Mouse (Mus musculus) limb, embryonic 14.5 days (tissue): ENCODE results near the gene Ascc1. TPM values are rescaled to one million over a fixed set of nuclear protein-coding genes. Genes with fewer than 3 reads are reported as not detected.

Experiments
- ATAC-seq: fragments of 200-750 bp; cut with Nextera tagmentation; 2 replicates; pipeline ENCODE4 v1.8.0; 2017; ENCODE audit warnings: low read depth, moderate number of reproducible peaks, moderate TSS enrichment; ENCODE audit not compliant: low FRiP score
- DNase-seq: peaks from one replicate; pipeline ENCODE4 v3.0.0-alpha.2; 2015; ENCODE audit warnings: low spot score
- H3K27ac ChIP-seq: fragments of 300-500 bp; sonication (generic); replicated peaks from 2 replicates; pipeline ENCODE4 v1.5.1; 2014; ENCODE audit warnings: low read depth, mild to moderate bottlenecking, low read length, moderate library complexity, mixed read lengths
- H3K27me3 ChIP-seq: fragments of 300-500 bp; sonication (generic); 2 replicates; pipeline ENCODE4 v1.6.1; 2014; ENCODE audit warnings: low read length, mixed read lengths; ENCODE audit not compliant: control insufficient read depth, insufficient read depth
- H3K36me3 ChIP-seq: fragments of 300-500 bp; sonication (generic); 2 replicates; pipeline ENCODE4 v1.6.1; 2014; ENCODE audit warnings: mild to moderate bottlenecking, low read length, moderate library complexity, mixed read lengths; ENCODE audit not compliant: control insufficient read depth, insufficient read depth
- H3K4me1 ChIP-seq: fragments of 300-500 bp; sonication (generic); 2 replicates; pipeline ENCODE4 v1.6.1; 2014; ENCODE audit warnings: antibody characterized with exemption, low read length, mixed read lengths; ENCODE audit not compliant: control insufficient read depth, insufficient read depth
- H3K4me2 ChIP-seq: fragments of 300-500 bp; sonication (generic); replicated peaks from 2 replicates; pipeline ENCODE4 v1.6.1; 2014; ENCODE audit warnings: low read depth, mild to moderate bottlenecking, low read length, moderate library complexity; ENCODE audit not compliant: severe bottlenecking
- H3K4me3 ChIP-seq: fragments of 300-500 bp; sonication (generic); replicated peaks from 2 replicates; pipeline ENCODE4 v1.5.1; 2014; ENCODE audit warnings: low read length
- H3K9ac ChIP-seq: fragments of 300-500 bp; sonication (generic); 2 replicates; pipeline ENCODE4 v1.6.1; 2014; ENCODE audit warnings: mild to moderate bottlenecking, low read depth, low read length, moderate library complexity; ENCODE audit not compliant: severe bottlenecking
- H3K9me3 ChIP-seq: fragments of 300-500 bp; sonication (generic); 2 replicates; pipeline ENCODE4 v1.6.1; 2016; ENCODE audit warnings: low read length; ENCODE audit not compliant: control insufficient read depth
- POLR2A ChIP-seq: fragments of 200-500 bp; IDR thresholded peaks from 2 replicates; pipeline ENCODE4 v1.8.0; 2012; ENCODE audit warnings: inconsistent platforms, mild to moderate bottlenecking, moderate library complexity, borderline replicate concordance; ENCODE audit not compliant: insufficient read depth, insufficient read length; ENCODE audit errors: extremely low read depth
- WGBS: fragments of 180-500 bp; shearing (Covaris S2); extraction: QIAGEN DNeasy Blood & Tissue Kit; methylation state at CpG from one replicate; pipeline ENCODE4 v1.1.7; 2014; 5-methylcytosine and 5-hydroxymethylcytosine counted together
- polyA plus RNA-seq, 2 experiments: library from polyadenylated mRNA; depleted of rRNA in 1 of 2; stranded (reverse) in 1 of 2; unstranded in 1 of 2; fragments of >200 nt; fragmentation: Nextera tagmentation in 1 of 2; extraction: Ambion mirVana in 1 of 2; gene quantifications; 2 replicates each; pipeline versions ENCODE4 v1.2.1 to v1.2.3; 2012 to 2014

Gene Ascc1
- polyA plus RNA-seq, 2 experiments: 32.9 to 41.2 TPM

DNA sequence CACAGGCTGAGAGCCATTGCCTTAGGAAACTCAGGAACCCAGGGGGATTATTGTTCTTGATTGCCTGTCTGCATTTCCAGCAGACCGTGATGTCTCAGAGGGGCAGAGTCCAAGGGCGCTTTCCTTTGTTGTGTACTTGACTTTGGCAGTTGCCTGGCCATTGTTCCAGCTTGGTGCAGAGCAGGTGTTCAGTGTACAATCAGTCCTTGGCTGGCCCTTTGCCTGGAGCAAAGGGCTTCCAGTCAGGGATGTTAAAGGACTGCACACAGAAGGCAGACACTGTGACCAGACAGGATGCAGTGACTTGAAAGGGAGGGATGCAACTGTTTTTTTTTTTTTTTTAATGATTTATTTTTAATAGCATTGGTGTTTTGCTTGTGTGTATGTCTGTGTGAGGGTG lies 30.1 kb upstream of the Ascc1 start:
- no peaks in the 10 kb centered on the region for H3K27me3 ChIP-seq
- no peaks in the 10 kb centered on the region for H3K9me3 ChIP-seq
- no peak overlapping the region for H3K27ac ChIP-seq
- no peak for TF ChIP-seq POLR2A
- H3K4me2 ChIP-seq: no peak overlapping the region
- DNase-seq (no peak), ATAC-seq (no peak)
- no peak overlapping the region for H3K9ac ChIP-seq
- peaks cover 36% of the 10 kb centered on the region for H3K4me1 ChIP-seq
- WGBS: 80% methylated on average over 2 of the region's 2 CpGs
- H3K36me3 ChIP-seq: no peaks in the 10 kb centered on the region
- no peak overlapping the region for H3K4me3 ChIP-seq

GRCm38 (mm10) chr10:59972999-59973398 lies 29.6 kb upstream of the Ascc1 start:
- Histone ChIP-seq H3K4me2 (no peak overlapping the region), H3K9me3 (no peaks in the 10 kb centered on the region), H3K27me3 (no peaks in the 10 kb centered on the region), H3K36me3 (no peaks in the 10 kb centered on the region), H3K4me3 (no peak overlapping the region), H3K9ac (no peak overlapping the region), H3K27ac (no peak overlapping the region), H3K4me1 (peaks cover 39% of the 10 kb centered on the region)
- WGBS: 75% methylated on average over 6 of the region's 6 CpGs
- no peak for ATAC-seq
- TF ChIP-seq POLR2A: no peak
- DNase-seq: no peak

DNA sequence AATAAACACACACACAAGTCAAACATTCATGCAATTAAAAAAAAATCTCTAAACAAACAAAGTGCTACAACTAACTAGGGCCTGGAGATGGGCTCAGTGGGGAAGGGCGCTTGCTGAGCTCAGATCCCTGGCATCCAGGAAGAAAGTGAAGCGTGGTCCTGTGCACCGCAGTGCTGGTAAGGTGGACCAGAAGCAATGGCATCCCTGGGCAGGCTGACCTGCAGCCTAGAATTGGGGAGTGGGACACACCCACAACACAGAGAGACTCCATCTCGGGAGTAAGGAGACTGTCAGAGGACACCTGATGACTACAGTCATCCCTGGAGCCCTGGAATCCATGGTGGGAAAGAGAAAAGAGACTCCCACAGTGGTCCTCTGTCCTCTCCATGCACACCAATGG lies 29.2 kb upstream of the Ascc1 start:
- no peak for DNase-seq
- no peak for TF ChIP-seq POLR2A
- H3K4me1 ChIP-seq: peaks cover 43% of the 10 kb centered on the region
- H3K27me3 ChIP-seq: no peaks in the 10 kb centered on the region
- no peak overlapping the region for H3K9ac ChIP-seq
- no peaks in the 10 kb centered on the region for H3K9me3 ChIP-seq
- H3K36me3 ChIP-seq: no peaks in the 10 kb centered on the region
- WGBS: 81% methylated on average over 4 of the region's 4 CpGs
- no peak for ATAC-seq
- H3K27ac ChIP-seq: 0 out of 2 replicates have a peak overlapping the region, but pooled peaks have one; percentile 83
- H3K4me2 ChIP-seq: no peak overlapping the region
- no peak overlapping the region for H3K4me3 ChIP-seq

DNA sequence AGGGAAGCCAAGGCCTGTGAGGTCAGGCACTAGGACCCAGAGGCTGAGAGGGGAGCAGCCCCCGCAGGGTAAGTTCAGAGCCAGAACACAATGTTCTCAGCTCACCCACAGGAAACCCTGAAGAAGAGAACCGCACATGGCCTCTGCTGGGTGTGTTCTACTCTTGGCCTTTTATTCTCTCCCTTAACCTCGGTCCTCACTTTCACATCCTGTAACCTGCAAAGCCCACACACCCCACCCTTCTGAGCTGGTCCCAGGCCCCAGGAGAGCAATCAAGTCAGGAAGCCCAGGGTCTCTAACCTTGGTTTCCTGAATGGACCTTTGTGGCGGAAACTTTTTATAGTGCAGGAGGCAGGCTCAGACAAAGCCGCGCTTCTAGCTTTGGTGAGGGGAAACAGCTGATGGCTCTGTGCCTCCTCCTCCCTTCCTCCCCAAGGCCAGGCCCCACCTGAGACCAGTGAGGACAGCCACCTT lies 28.4 kb upstream of the Ascc1 start:
- peak overlapping the region; percentile 83 for H3K27ac ChIP-seq
- WGBS: 3% methylated on average over 6 of the region's 6 CpGs
- H3K9me3 ChIP-seq: no peaks in the 10 kb centered on the region
- peaks cover 52% of the 10 kb centered on the region for H3K4me1 ChIP-seq
- no peaks in the 10 kb centered on the region for H3K36me3 ChIP-seq
- ATAC-seq: peak; percentile 21; the same call in 1 of the 2 replicates
- H3K9ac ChIP-seq: peak overlapping the region; percentile 44; the same call in 1 of the 2 replicates
- TF ChIP-seq POLR2A: no peak
- no peaks in the 10 kb centered on the region for H3K27me3 ChIP-seq
- DNase-seq: no peak
- H3K4me3 ChIP-seq: no peak overlapping the region
- peak overlapping the region; percentile 34 for H3K4me2 ChIP-seq

DNA sequence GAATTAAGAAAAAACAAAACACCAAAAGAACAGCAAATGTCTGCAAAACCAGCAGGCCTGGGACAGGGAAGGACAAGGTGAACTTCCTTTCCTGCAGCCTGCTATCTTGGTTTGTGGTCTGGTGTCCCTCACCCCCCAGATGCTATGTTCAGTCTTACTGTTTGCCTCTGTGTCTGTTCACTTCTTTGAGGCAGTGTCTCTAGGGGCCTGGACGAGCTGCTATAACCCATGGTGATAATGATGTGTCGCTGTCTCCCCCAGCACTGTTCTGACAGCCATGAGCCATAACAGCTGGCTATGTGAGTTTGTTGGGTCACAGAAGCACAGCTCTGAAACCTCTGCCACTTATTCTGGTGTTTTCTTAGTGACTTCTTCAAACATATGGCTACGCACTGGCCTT lies 27.8 kb upstream of the Ascc1 start:
- DNase-seq (no peak), ATAC-seq (no peak)
- no peaks in the 10 kb centered on the region for H3K36me3 ChIP-seq
- peaks cover 52% of the 10 kb centered on the region for H3K4me1 ChIP-seq
- 57% methylated on average over 3 of the region's 3 CpGs for WGBS
- no peak overlapping the region for H3K4me2 ChIP-seq
- H3K27me3 ChIP-seq: no peaks in the 10 kb centered on the region
- no peaks in the 10 kb centered on the region for H3K9me3 ChIP-seq
- peak overlapping the region; percentile 83 for H3K27ac ChIP-seq
- H3K9ac ChIP-seq: 0 out of 2 replicates have a peak overlapping the region, but pooled peaks have one; percentile 31
- no peak overlapping the region for H3K4me3 ChIP-seq
- no peak for TF ChIP-seq POLR2A

DNA sequence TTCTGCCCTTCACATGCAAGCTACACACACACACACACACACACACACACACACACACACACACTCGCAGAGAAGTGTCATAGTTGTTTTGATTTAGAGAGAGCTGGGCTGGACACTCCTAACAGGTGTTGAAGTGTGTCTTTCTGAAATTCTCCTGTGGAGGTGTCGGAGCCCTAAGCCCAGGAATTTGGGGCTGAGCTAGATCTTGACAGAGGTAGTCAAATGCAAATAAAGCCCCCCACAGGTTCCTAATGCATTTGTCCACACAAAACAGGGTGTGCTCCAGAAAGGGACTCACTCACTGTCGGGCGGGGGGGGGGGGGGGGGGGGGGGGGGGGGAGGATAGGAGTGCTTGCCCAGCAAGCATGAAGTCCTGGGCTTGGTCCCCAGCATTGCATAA lies 25.5 kb upstream of the Ascc1 start:
- ATAC-seq: no peak
- no peak for TF ChIP-seq POLR2A
- peaks cover 39% of the 10 kb centered on the region for H3K4me1 ChIP-seq

More for the DNA sequence above, 25.5 kb upstream of the Ascc1 start:
- Histone ChIP-seq H3K9me3 (no peaks in the 10 kb centered on the region), H3K27ac (no peak overlapping the region), H3K9ac (no peak overlapping the region), H3K36me3 (no peaks in the 10 kb centered on the region), H3K4me2 (no peak overlapping the region), H3K4me3 (no peak overlapping the region), H3K27me3 (no peaks in the 10 kb centered on the region)
- 52% methylated on average over 2 of the region's 4 CpGs for WGBS
- no peak for DNase-seq
